Mouse (Mus musculus) testis, adult 2 months (tissue): ENCODE results near the gene St6gal2.

Experiments used
- CTCF ChIP-seq: fragments of 200-500 bp; IDR thresholded peaks from 2 replicates; pipeline ENCODE4 v1.5.1; 2012; ENCODE audit warnings: low read depth, mild to moderate bottlenecking, inconsistent platforms, low read length, moderate library complexity; ENCODE audit not compliant: control insufficient read depth, insufficient read depth, insufficient replicate concordance
- POLR2A ChIP-seq: fragments of 200-500 bp; IDR thresholded peaks from 2 replicates; pipeline ENCODE4 v1.6.1; 2012; ENCODE audit warnings: low read depth, mild to moderate bottlenecking, inconsistent platforms, low read length, moderate library complexity; ENCODE audit not compliant: control insufficient read depth

GRCm38 (mm10) chr17:55406043-55406442 is 39.1 kb upstream of the St6gal2 start:
- TF ChIP-seq POLR2A: no peak
- TF ChIP-seq CTCF: no peak
